Mouse (Mus musculus): ENCODE data around the gene Cacnb3. TPM values are rescaled to one million over a fixed set of nuclear protein-coding genes. Genes with fewer than 3 reads are reported as not detected.

The Cacnb3 gene
- polyA plus RNA-seq, 1 experiment from 2014 or later: 28.9 TPM

- under 1% methylated on average over 14 of the region's 14 CpGs for WGBS
These were observed 31.5 kb downstream of the Cacnb3 start for GRCm38 (mm10) chr15:98662198-98662566.

GRCm38 (mm10) chr15:98662567-98663545 lies 32.2 kb downstream of the Cacnb3 start, which contains the start of gene Ddx23:
Gene Ddx23, minus strand, starts transcription at chr15:98662894.
- 3% methylated on average over 47 of the region's 48 CpGs for WGBS
- H3K27ac ChIP-seq (ENCODE audit: low read depth): peak within 1 kb of the TSS; percentile 93
- H3K9me3 ChIP-seq (ENCODE audit: low read depth, low read length): no peaks in the 10 kb centered on the region
- H3K4me3 ChIP-seq (ENCODE audit: low read depth, low read length): peak within 1 kb of the TSS; percentile 91
- peak; percentile 98 for DNase-seq
- peaks cover 22% of the 10 kb centered on the region for H3K36me3 ChIP-seq (ENCODE audit: insufficient read depth)
- H3K9ac ChIP-seq: peak within 1 kb of the TSS; percentile 97
- H3K4me1 ChIP-seq (ENCODE audit: insufficient read depth): 0 out of 2 replicates have a peak, but pooled peaks cover 4% of the 10 kb centered on the region
- H3K4me2 ChIP-seq: peak within 1 kb of the TSS; percentile 84
- TF ChIP-seq CTCF (IDR thresholded peaks at IDR 0.05; ENCODE audit: low read depth): no peak
- peak; percentile 98 for ATAC-seq (ENCODE audit: insufficient read depth)
- H3K27me3 ChIP-seq (ENCODE audit: insufficient read depth, low read length): no peaks in the 10 kb centered on the region

More at GRCm38 (mm10) chr15:98662198-98662566, 31.5 kb downstream of the Cacnb3 start:
- DNase-seq (peak; percentile 61), ATAC-seq (ENCODE audit: insufficient read depth) (no peak)
- Histone ChIP-seq H3K27ac (ENCODE audit: low read depth) (peak overlapping the region; percentile 93), H3K4me1 (ENCODE audit: insufficient read depth) (0 out of 2 replicates have a peak, but pooled peaks cover 4% of the 10 kb centered on the region), H3K9me3 (ENCODE audit: low read depth, low read length) (no peaks in the 10 kb centered on the region), H3K27me3 (ENCODE audit: insufficient read depth, low read length) (no peaks in the 10 kb centered on the region), H3K4me2 (peak overlapping the region; percentile 84), H3K36me3 (ENCODE audit: insufficient read depth) (peaks cover 29% of the 10 kb centered on the region), H3K4me3 (ENCODE audit: low read depth, low read length) (peak overlapping the region; percentile 91), H3K9ac (peak overlapping the region; percentile 97)
- no peak for TF ChIP-seq CTCF (IDR thresholded peaks at IDR 0.05; ENCODE audit: low read depth)

GRCm38 (mm10) chr15:98664042-98664907 lies 33.6 kb downstream of the Cacnb3 start:
- H3K27me3 ChIP-seq (ENCODE audit: insufficient read depth, low read length): no peaks in the 10 kb centered on the region
- H3K9me3 ChIP-seq (ENCODE audit: low read depth, low read length): no peaks in the 10 kb centered on the region
- no peak overlapping the region for H3K27ac ChIP-seq (ENCODE audit: low read depth)
- H3K36me3 ChIP-seq (ENCODE audit: insufficient read depth): peaks cover 9% of the 10 kb centered on the region; the same call in 1 of the 2 replicates
- no peak for ATAC-seq (ENCODE audit: insufficient read depth)
- H3K9ac ChIP-seq: no peak overlapping the region
- H3K4me1 ChIP-seq (ENCODE audit: insufficient read depth): 0 out of 2 replicates have a peak, but pooled peaks cover 4% of the 10 kb centered on the region
- no peak overlapping the region for H3K4me3 ChIP-seq (ENCODE audit: low read depth, low read length)
- WGBS: 71% methylated on average over 11 of the region's 11 CpGs
- TF ChIP-seq CTCF (IDR thresholded peaks at IDR 0.05; ENCODE audit: low read depth): peak; percentile 49
- no peak overlapping the region for H3K4me2 ChIP-seq
- peak; percentile 73 for DNase-seq

GRCm38 (mm10) chr15:98672592-98672991 lies 42.0 kb downstream of the Cacnb3 start:
- H3K4me3 ChIP-seq (ENCODE audit: low read depth, low read length): no peak overlapping the region
- no peaks in the 10 kb centered on the region for H3K4me1 ChIP-seq (ENCODE audit: insufficient read depth)
- no peak overlapping the region for H3K9ac ChIP-seq
- H3K36me3 ChIP-seq (ENCODE audit: insufficient read depth): no peaks in the 10 kb centered on the region
- WGBS: 67% methylated on average over 4 of the region's 4 CpGs
- TF ChIP-seq CTCF (IDR thresholded peaks at IDR 0.05; ENCODE audit: low read depth): no peak
- no peak overlapping the region for H3K27ac ChIP-seq (ENCODE audit: low read depth)
- H3K4me2 ChIP-seq: no peak overlapping the region
- DNase-seq (no peak), ATAC-seq (ENCODE audit: insufficient read depth) (no peak)
- H3K27me3 ChIP-seq (ENCODE audit: insufficient read depth, low read length): peaks cover 34% of the 10 kb centered on the region
- no peaks in the 10 kb centered on the region for H3K9me3 ChIP-seq (ENCODE audit: low read depth, low read length)

- H3K4me1 ChIP-seq (ENCODE audit: insufficient read depth): no peaks in the 10 kb centered on the region
- H3K9me3 ChIP-seq (ENCODE audit: low read depth, low read length): no peaks in the 10 kb centered on the region
- no peak overlapping the region for H3K4me3 ChIP-seq (ENCODE audit: low read depth, low read length)
- H3K27ac ChIP-seq (ENCODE audit: low read depth): no peak overlapping the region
- H3K27me3 ChIP-seq (ENCODE audit: insufficient read depth, low read length): peaks cover 45% of the 10 kb centered on the region
- no peaks in the 10 kb centered on the region for H3K36me3 ChIP-seq (ENCODE audit: insufficient read depth)
- TF ChIP-seq CTCF (IDR thresholded peaks at IDR 0.05; ENCODE audit: low read depth): no peak
- H3K9ac ChIP-seq: no peak overlapping the region
- no peak for ATAC-seq (ENCODE audit: insufficient read depth)
- no peak for DNase-seq
- WGBS: 62% methylated on average over 7 of the region's 7 CpGs
- H3K4me2 ChIP-seq: no peak overlapping the region
These were observed 43.1 kb downstream of the Cacnb3 start for GRCm38 (mm10) chr15:98673732-98674131.

- Histone ChIP-seq H3K4me2 (no peak overlapping the region), H3K27me3 (ENCODE audit: insufficient read depth, low read length) (peaks cover 48% of the 10 kb centered on the region), H3K27ac (ENCODE audit: low read depth) (no peak overlapping the region), H3K36me3 (ENCODE audit: insufficient read depth) (no peaks in the 10 kb centered on the region), H3K4me3 (ENCODE audit: low read depth, low read length) (no peak overlapping the region), H3K9me3 (ENCODE audit: low read depth, low read length) (no peaks in the 10 kb centered on the region), H3K4me1 (ENCODE audit: insufficient read depth) (no peaks in the 10 kb centered on the region), H3K9ac (no peak overlapping the region)
- TF ChIP-seq CTCF (IDR thresholded peaks at IDR 0.05; ENCODE audit: low read depth): no peak
- WGBS: 42% methylated on average over 7 of the region's 7 CpGs
- ATAC-seq (ENCODE audit: insufficient read depth) (no peak), DNase-seq (no peak)
These were observed 43.8 kb downstream of the Cacnb3 start for GRCm38 (mm10) chr15:98674284-98674993.

All from lung, embryonic 14.5 days (tissue).